Mouse (Mus musculus) ES-E14 (cell line): ENCODE data around the gene Atp5e.

ENCODE experiments used
- CHD2 ChIP-seq: IDR thresholded peaks from 2 replicates; pipeline ENCODE4 v1.6.1; 2014; ENCODE audit warnings: mild to moderate bottlenecking, low read depth, low read length, inconsistent platforms
- HCFC1 ChIP-seq: IDR thresholded peaks from 2 replicates; pipeline ENCODE4 v1.6.1; 2012; ENCODE audit warnings: low read length, inconsistent platforms, borderline replicate concordance; ENCODE audit not compliant: insufficient read depth
- ZC3H11A ChIP-seq: IDR thresholded peaks from 2 replicates; pipeline ENCODE4 v1.6.1; 2012; ENCODE audit warnings: low read depth, mild to moderate bottlenecking, inconsistent platforms, low read length, borderline replicate concordance
- ZNF384 ChIP-seq: IDR thresholded peaks from 2 replicates; pipeline ENCODE4 v1.6.1; 2012; ENCODE audit warnings: low read depth, low read length, inconsistent platforms

DNA sequence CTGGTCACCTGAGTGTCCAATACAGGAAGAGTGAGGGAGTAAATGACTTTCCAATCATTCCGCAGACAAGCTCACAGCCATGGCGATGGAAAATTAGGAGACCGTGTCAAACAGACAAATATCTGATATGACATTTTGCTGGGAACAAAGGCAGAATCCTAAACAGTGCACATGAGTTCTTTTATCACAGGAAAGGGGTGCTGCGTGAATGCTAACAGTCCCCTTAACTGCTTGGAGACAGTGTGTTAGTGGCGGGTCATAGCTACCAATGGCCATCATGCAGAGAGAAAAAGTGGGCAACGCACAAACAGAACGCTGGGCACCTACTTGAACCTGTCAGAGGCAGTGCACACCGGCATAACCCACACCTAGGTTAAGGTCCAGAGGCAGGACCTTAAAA is 37.6 kb upstream of the Atp5e start:
- TF ChIP-seq HCFC1, result no peak
- TF ChIP-seq CHD2, result no peak
- TF ChIP-seq ZNF384, result no peak
- no peak for TF ChIP-seq ZC3H11A
